28 mouse cellular contexts compared by ENCODE assay signal in the genomic region with DNA sequence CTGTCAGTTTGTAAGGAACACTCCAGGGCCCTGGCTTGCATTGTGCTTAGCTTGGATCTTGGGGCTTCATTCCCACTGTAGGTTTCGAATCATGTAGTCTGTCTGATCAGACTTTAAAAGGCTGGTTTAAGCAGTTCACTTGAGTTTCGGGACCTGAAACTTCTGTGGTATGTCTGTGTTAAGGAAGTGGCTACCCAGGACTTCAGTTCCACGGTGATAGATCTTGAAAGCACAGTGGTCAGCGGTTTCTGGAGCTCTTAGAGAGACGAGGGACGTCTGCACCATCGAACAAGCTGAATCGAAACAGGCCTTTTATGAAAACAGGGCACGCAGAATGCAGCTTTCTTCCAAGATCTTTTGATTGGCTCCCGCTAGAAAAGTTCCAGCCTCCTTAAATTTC. TPM values are rescaled to one million over a fixed set of nuclear protein-coding genes. Genes with fewer than 3 reads are reported as not detected.
DNase-seq lines count a peak whose midpoint lies in the region; ATAC-seq and TF ChIP-seq lines count a peak whose summit lies in the region.
"Had no signal": no experiment of that assay in that cellular context is flagged by ENCODE, and none has a peak within 500 bp of the region (broad histone marks: within the 10 kb centered on the region; RNA-seq: fewer than 3 reads in every experiment).

No protein-coding gene starts in this region.

- H3K4me1 ChIP-seq in liver, embryonic 16.5 days (ENCODE audit: control insufficient read depth, low read depth, low read length) = no peaks in the 10 kb centered on the region
- no peaks in the 10 kb centered on the region for H3K4me1 ChIP-seq in liver, embryonic 12.5 days
- H3K4me1 ChIP-seq: liver, embryonic 15.5 days; midbrain, embryonic 15.5 days; neural tube, embryonic 12.5 days; stomach, embryonic 15.5 days had no signal

- H3K4me3 ChIP-seq in liver, embryonic 16.5 days (ENCODE audit: low read depth, low read length) = no peak overlapping the region
- H3K4me3 ChIP-seq in liver, embryonic 12.5 days = no peak overlapping the region
- H3K4me3 ChIP-seq: hindbrain, embryonic 13.5 days; layer of hippocampus, adult 2 months; limb, embryonic 13.5 days; liver, embryonic 15.5 days; midbrain, embryonic 15.5 days; neural tube, embryonic 12.5 days; stomach, embryonic 15.5 days had no signal

- H3K4me2 ChIP-seq in liver, embryonic 16.5 days (ENCODE audit: low read depth, low read length) = no peak overlapping the region
- H3K4me2 ChIP-seq in liver, embryonic 12.5 days = no peak overlapping the region
- H3K4me2 ChIP-seq: hindbrain, embryonic 13.5 days; limb, embryonic 13.5 days; liver, embryonic 15.5 days; midbrain, embryonic 15.5 days; neural tube, embryonic 12.5 days; stomach, embryonic 15.5 days had no signal

- WGBS in liver, embryonic 16.5 days (ENCODE audit: insufficient replicate concordance) = 62% methylated on average over 10 of the region's 10 CpGs
- WGBS in liver, embryonic 12.5 days (ENCODE audit: insufficient replicate concordance) = 67% methylated on average over 10 of the region's 10 CpGs

- 0 out of 2 replicates have a peak, but pooled peaks have one; percentile 19 for ATAC-seq in liver, embryonic 16.5 days (ENCODE audit: low read depth)
- ATAC-seq in liver, embryonic 12.5 days = no peak
- ATAC-seq in megakaryocyte, adult 5-6 weeks (ENCODE audit: poor library complexity, severe bottlenecking) = peak; percentile 97
- ATAC-seq: forebrain, postnatal 0 days; midbrain, embryonic 15.5 days had no signal

- no peaks in the 10 kb centered on the region for H3K27me3 ChIP-seq in liver, embryonic 16.5 days (ENCODE audit: control insufficient read depth, insufficient read depth, low read depth, low read length)
- no peaks in the 10 kb centered on the region for H3K27me3 ChIP-seq in liver, embryonic 12.5 days (replicated peaks)
- H3K27me3 ChIP-seq: hindbrain, embryonic 13.5 days; liver, embryonic 15.5 days; midbrain, embryonic 15.5 days; stomach, embryonic 15.5 days had no signal

- no peak overlapping the region for H3K27ac ChIP-seq in liver, embryonic 16.5 days (ENCODE audit: low read length)
- H3K27ac ChIP-seq in liver, embryonic 12.5 days = no peak overlapping the region
- H3K27ac ChIP-seq: hindbrain, embryonic 13.5 days; kidney, postnatal 0 days; layer of hippocampus, adult 2 months; limb, embryonic 13.5 days; liver, embryonic 15.5 days; midbrain, embryonic 15.5 days; neural tube, embryonic 12.5 days; stomach, embryonic 15.5 days had no signal

- no peak for TF ChIP-seq CTCF in brain, embryonic 14.5 days (IDR thresholded peaks at IDR 0.05; ENCODE audit: borderline replicate concordance, extremely low read depth, insufficient read depth, insufficient read length)

- no peaks in the 10 kb centered on the region for H3K9me3 ChIP-seq in liver, embryonic 16.5 days (replicated peaks; ENCODE audit: control insufficient read depth, low read length)
- no peaks in the 10 kb centered on the region for H3K9me3 ChIP-seq in liver, embryonic 12.5 days (replicated peaks)
- H3K9me3 ChIP-seq: liver, embryonic 15.5 days; midbrain, embryonic 15.5 days; stomach, embryonic 15.5 days had no signal

- H3K9ac ChIP-seq in liver, embryonic 16.5 days (ENCODE audit: low read depth, low read length) = no peak overlapping the region
- no peak overlapping the region for H3K9ac ChIP-seq in liver, embryonic 12.5 days
- H3K9ac ChIP-seq: forebrain, postnatal 0 days; hindbrain, embryonic 13.5 days; limb, embryonic 13.5 days; liver, embryonic 15.5 days; midbrain, embryonic 15.5 days; neural tube, embryonic 12.5 days; stomach, embryonic 15.5 days had no signal

- intact Hi-C loops in heart, postnatal 25 days (cut with DNase I) = no loop called here

- no peaks in the 10 kb centered on the region for H3K36me3 ChIP-seq in liver, embryonic 16.5 days (ENCODE audit: control insufficient read depth, insufficient read depth)
- H3K36me3 ChIP-seq in liver, embryonic 12.5 days = no peaks in the 10 kb centered on the region
- H3K36me3 ChIP-seq: liver, embryonic 15.5 days; midbrain, embryonic 15.5 days; stomach, embryonic 15.5 days had no signal

- no peak for TF ChIP-seq POLR2A in brain, embryonic 14.5 days (IDR thresholded peaks at IDR 0.05; ENCODE audit: borderline replicate concordance, extremely low read depth, insufficient read depth, insufficient read length, poor library complexity, severe bottlenecking)

- DNase-seq in heart, adult 11 months = peak; percentile 97
- no peak for DNase-seq in heart, postnatal 25 days (ENCODE audit: low spot score)
- peak; percentile 45 for DNase-seq in brain, embryonic 14.5 days (ENCODE audit: low read depth)
- DNase-seq in gastrocnemius, adult 18-20 months (ENCODE audit: low spot score) = no peak
- no peak for DNase-seq in cerebellum, postnatal 14 days
- DNase-seq: adrenal gland, postnatal 36 days; cerebellum, adult 2 months; cerebellum, postnatal 36 days; forebrain, postnatal 0 days; gastrocnemius, postnatal 25 days; heart, postnatal 36 days; kidney, adult 11 months; right cerebral cortex, postnatal 14 days; spleen, adult 18-20 months; thymus, postnatal 4 days had no signal

RNA-seq across cellular contexts. Expression of gene Lpcat2, which starts 20.7 kb away (rescaled TPM):
- total RNA-seq in heart, postnatal 25 days (2021) = 1 to 10 TPM; 1.0 to 1.6 TPM
- 5.0 TPM in 2 replicates for polyA plus RNA-seq in liver, embryonic 16.5 days (2015; fragmentation: Nextera tagmentation; extraction: Ambion mirVana)
- 4.8 and 5.0 TPM in 2 replicates for polyA plus RNA-seq in liver, embryonic 12.5 days (2016; fragmentation: Nextera tagmentation; extraction: Ambion mirVana)
- polyA plus RNA-seq in brain, embryonic 14.5 days (2012; rRNA removed) = 6.7 and 7.0 TPM in 2 replicates
- total RNA-seq in megakaryocyte, adult 5-6 weeks (2015) = 37.9 and 43.7 TPM in 2 replicates
- total RNA-seq in megakaryocyte, adult 5-6 weeks (2017) = 32.1 and 39.6 TPM in 2 replicates
- total RNA-seq in gastrocnemius, adult 18-20 months (2021) = under 1 TPM; 0.18 to 0.36 TPM

RNA-seq across cellular contexts. Expression of gene Capns2, which starts 25.4 kb away (rescaled TPM):
- total RNA-seq in heart, postnatal 25 days (2021) = not detected
- polyA plus RNA-seq in liver, embryonic 16.5 days (2015; fragmentation: Nextera tagmentation; extraction: Ambion mirVana) = not detected in 2 replicates
- polyA plus RNA-seq in liver, embryonic 12.5 days (2016; fragmentation: Nextera tagmentation; extraction: Ambion mirVana) = not detected in 2 replicates
- 1.2 and 2.6 TPM in 2 replicates for polyA plus RNA-seq in brain, embryonic 14.5 days (2012; rRNA removed)
- total RNA-seq in megakaryocyte, adult 5-6 weeks (2015) = 1.1 and 1.6 TPM in 2 replicates
- 1.5 and 2.0 TPM in 2 replicates for total RNA-seq in megakaryocyte, adult 5-6 weeks (2017)
- not detected for total RNA-seq in gastrocnemius, adult 18-20 months (2021)
- total RNA-seq: gastrocnemius, postnatal 25 days; heart, adult 8-10 months; heart, postnatal 36 days had no signal
- polyA plus RNA-seq: embryonic facial prominence, embryonic 11.5 days; forebrain, postnatal 0 days; kidney, postnatal 0 days had no signal

RNA-seq across cellular contexts. Expression of gene Mmp2, which starts 48.7 kb away (rescaled TPM):
- 100 to 1,000 TPM in 1 of 2 experiments, 10 to 100 TPM in 1; 94.3 to 106 TPM for total RNA-seq in heart, postnatal 25 days (2021)
- polyA plus RNA-seq in liver, embryonic 16.5 days (2015; fragmentation: Nextera tagmentation; extraction: Ambion mirVana) = 8.7 and 10.1 TPM in 2 replicates
- 22.6 and 25.3 TPM in 2 replicates for polyA plus RNA-seq in liver, embryonic 12.5 days (2016; fragmentation: Nextera tagmentation; extraction: Ambion mirVana)
- polyA plus RNA-seq in brain, embryonic 14.5 days (2012; rRNA removed) = 22.0 and 29.7 TPM in 2 replicates
- total RNA-seq in megakaryocyte, adult 5-6 weeks (2015) = not detected in 2 replicates
- total RNA-seq in megakaryocyte, adult 5-6 weeks (2017) = not detected in 2 replicates
- total RNA-seq in gastrocnemius, adult 18-20 months (2021) = 10 to 100 TPM; 42.3 to 50.3 TPM

Comparison
In these comparisons a context has a peak if more than half of its experiments do, and no peak if none do; other contexts are left out.
1. DNase-seq: peak in heart, adult 11 months (single experiment) and brain, embryonic 14.5 days (single experiment); none in heart, postnatal 25 days (single experiment), gastrocnemius, adult 18-20 months (single experiment) and cerebellum, postnatal 14 days (0 of 2).
2. RNA of gene Lpcat2, which starts 20.7 kb away (total RNA-seq): 32.1 to 43.7 TPM in megakaryocyte, adult 5-6 weeks; 1.0 to 1.6 TPM in heart, postnatal 25 days and 0.18 to 0.36 TPM in gastrocnemius, adult 18-20 months; every median in the first group is over 10 times any median in the second.
3. RNA of gene Mmp2, which starts 48.7 kb away (total RNA-seq): 94.3 to 106 TPM in heart, postnatal 25 days and 42.3 to 50.3 TPM in gastrocnemius, adult 18-20 months; not detected in megakaryocyte, adult 5-6 weeks; every median in the first group is over 10 times any median in the second.